Mouse (Mus musculus) liver, adult (tissue): ENCODE results near the gene Dhrs3.

Source experiments
- GATA4 ChIP-seq: IDR thresholded peaks from 2 replicates; pipeline ENCODE4 v1.6.1; 2014; ENCODE audit warnings: mild to moderate bottlenecking, low read length; ENCODE audit not compliant: insufficient replicate concordance

Dhrs3 gene

GRCm38 (mm10) chr4:144892937-144893272 is 278 bp downstream of the Dhrs3 start:
- no peak for TF ChIP-seq GATA4

GRCm38 (mm10) chr4:144893561-144894486 is 1.2 kb downstream of the Dhrs3 start:
- TF ChIP-seq GATA4 = no peak

GRCm38 (mm10) chr4:144894487-144895210 is 2.0 kb downstream of the Dhrs3 start:
- TF ChIP-seq GATA4 = peak; percentile 39; the same call in 1 of the 2 replicates

GRCm38 (mm10) chr4:144895211-144895590 is 2.6 kb downstream of the Dhrs3 start:
- no peak for TF ChIP-seq GATA4

- TF ChIP-seq GATA4 = no peak
Observed at GRCm38 (mm10) chr4:144896321-144896720, 3.7 kb downstream of the Dhrs3 start.

- TF ChIP-seq GATA4 = peak; percentile 89
Observed at GRCm38 (mm10) chr4:144898036-144898649, 5.5 kb downstream of the Dhrs3 start.

GRCm38 (mm10) chr4:144898737-144899136 is 6.1 kb downstream of the Dhrs3 start:
- no peak for TF ChIP-seq GATA4

GRCm38 (mm10) chr4:144901561-144902111 is 9.0 kb downstream of the Dhrs3 start:
- 0 out of 2 replicates have a peak, but pooled peaks have one; percentile 3 for TF ChIP-seq GATA4

- TF ChIP-seq GATA4 = no peak
Observed at GRCm38 (mm10) chr4:144903088-144903487, 10.5 kb downstream of the Dhrs3 start.

GRCm38 (mm10) chr4:144903932-144904331 is 11.3 kb downstream of the Dhrs3 start:
- TF ChIP-seq GATA4 = peak; percentile 94

GRCm38 (mm10) chr4:144905128-144905527 is 12.5 kb downstream of the Dhrs3 start:
- peak; percentile 22; the same call in 1 of the 2 replicates for TF ChIP-seq GATA4

- TF ChIP-seq GATA4 = 0 out of 2 replicates have a peak, but pooled peaks have one; percentile 5
Observed at GRCm38 (mm10) chr4:144906001-144906889, 13.6 kb downstream of the Dhrs3 start.

- TF ChIP-seq GATA4 = no peak
Observed at GRCm38 (mm10) chr4:144906978-144907703, 14.5 kb downstream of the Dhrs3 start.

GRCm38 (mm10) chr4:144908825-144909224 is 16.2 kb downstream of the Dhrs3 start:
- no peak for TF ChIP-seq GATA4

GRCm38 (mm10) chr4:144910281-144910680 is 17.7 kb downstream of the Dhrs3 start:
- no peak for TF ChIP-seq GATA4
